Mouse (Mus musculus) erythroblast, embryonic 14.5 days (primary cell): ENCODE measurements around the gene Rundc1.

ENCODE experiments used
- GATA1 ChIP-seq: IDR thresholded peaks from 2 replicates; pipeline ENCODE4 v1.6.1; 2012; ENCODE audit warnings: low read length, inconsistent platforms, mixed read lengths
- TAL1 ChIP-seq: IDR thresholded peaks from 3 replicates; pipeline ENCODE4 v1.6.1; 2012; ENCODE audit warnings: low read length, inconsistent platforms, mixed read lengths

- no peak for TF ChIP-seq TAL1
- no peak for TF ChIP-seq GATA1
Observed at GRCm38 (mm10) chr11:101477552-101478211, 52.8 kb downstream of the Rundc1 start.
